Mouse (Mus musculus): ENCODE results near the gene Anks1b. TPM values are rescaled to one million over a fixed set of nuclear protein-coding genes. Genes with fewer than 3 reads are reported as not detected.

The Anks1b gene
- polyA plus RNA-seq, 1 experiment, result 1.3 TPM

DNA sequence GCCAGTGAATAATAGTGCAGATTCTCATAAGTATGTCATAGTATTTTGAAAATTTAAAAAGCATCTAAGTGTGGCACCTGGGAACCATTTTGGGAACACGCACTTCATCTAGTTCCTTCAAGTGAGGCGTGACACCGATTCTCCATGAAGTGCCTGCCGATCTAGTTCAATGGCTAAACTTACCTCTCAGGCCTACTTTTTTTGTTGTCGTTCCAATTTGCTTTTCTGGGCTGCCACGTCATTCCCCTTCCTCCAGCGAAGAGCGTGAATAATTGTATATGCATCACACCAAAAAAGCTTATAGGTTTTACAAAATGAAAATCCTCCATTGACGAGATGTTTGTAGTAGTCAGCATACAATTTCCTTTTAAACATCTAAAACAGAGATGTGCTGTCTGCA, 204.6 kb downstream of the Anks1b start:
- H3K4me3 ChIP-seq (ENCODE audit: insufficient read depth, low read depth, low read length), result no peak overlapping the region
- no peaks in the 10 kb centered on the region for H3K27me3 ChIP-seq (replicated peaks; ENCODE audit: control insufficient read depth, insufficient read depth, low read length)
- no peak overlapping the region for H3K27ac ChIP-seq (ENCODE audit: insufficient read depth, low read depth, low read length)
- H3K4me1 ChIP-seq (ENCODE audit: control insufficient read depth, insufficient read depth, low read length), result no peaks in the 10 kb centered on the region
- no peaks in the 10 kb centered on the region for H3K36me3 ChIP-seq (ENCODE audit: control insufficient read depth, insufficient read depth, low read length)
- no peak for TF ChIP-seq POLR2A (IDR thresholded peaks at IDR 0.05; ENCODE audit: low read depth, low read length)
- TF ChIP-seq CTCF (conservative IDR thresholded peaks at IDR 0.05; ENCODE audit: insufficient read depth, insufficient read length, low read depth, low read length), result no peak
- no peak for DNase-seq
- WGBS, result 88% methylated on average over 9 of the region's 9 CpGs

DNA sequence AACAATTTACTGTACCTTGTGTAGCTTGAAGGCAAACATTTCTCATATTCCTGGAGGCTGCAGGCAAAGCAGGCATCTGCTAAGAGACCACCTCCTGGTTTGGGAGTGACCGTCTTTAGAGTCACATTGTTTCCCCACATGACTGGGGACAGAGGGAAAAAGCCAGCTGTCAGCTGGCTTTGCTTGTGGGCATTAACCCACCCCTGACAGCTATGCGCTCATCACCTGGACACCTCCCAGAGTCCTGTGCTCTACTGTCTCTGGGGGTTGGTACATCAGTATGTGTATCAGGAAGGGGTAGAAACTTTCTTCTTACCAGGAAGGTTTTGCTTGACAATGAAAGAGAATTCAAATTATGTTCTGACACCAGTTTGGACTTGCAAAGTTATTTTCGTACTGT, 207.8 kb downstream of the Anks1b start:
- 57% methylated on average over 3 of the region's 3 CpGs for WGBS
- Histone ChIP-seq H3K27me3 (replicated peaks; ENCODE audit: control insufficient read depth, insufficient read depth, low read length) (no peaks in the 10 kb centered on the region), H3K4me1 (ENCODE audit: control insufficient read depth, insufficient read depth, low read length) (no peaks in the 10 kb centered on the region), H3K27ac (ENCODE audit: insufficient read depth, low read depth, low read length) (no peak overlapping the region), H3K4me3 (ENCODE audit: insufficient read depth, low read depth, low read length) (no peak overlapping the region), H3K36me3 (ENCODE audit: control insufficient read depth, insufficient read depth, low read length) (no peaks in the 10 kb centered on the region)
- TF ChIP-seq CTCF (conservative IDR thresholded peaks at IDR 0.05; ENCODE audit: insufficient read depth, insufficient read length, low read depth, low read length), result no peak
- TF ChIP-seq POLR2A (IDR thresholded peaks at IDR 0.05; ENCODE audit: low read depth, low read length), result no peak
- DNase-seq, result no peak

DNA sequence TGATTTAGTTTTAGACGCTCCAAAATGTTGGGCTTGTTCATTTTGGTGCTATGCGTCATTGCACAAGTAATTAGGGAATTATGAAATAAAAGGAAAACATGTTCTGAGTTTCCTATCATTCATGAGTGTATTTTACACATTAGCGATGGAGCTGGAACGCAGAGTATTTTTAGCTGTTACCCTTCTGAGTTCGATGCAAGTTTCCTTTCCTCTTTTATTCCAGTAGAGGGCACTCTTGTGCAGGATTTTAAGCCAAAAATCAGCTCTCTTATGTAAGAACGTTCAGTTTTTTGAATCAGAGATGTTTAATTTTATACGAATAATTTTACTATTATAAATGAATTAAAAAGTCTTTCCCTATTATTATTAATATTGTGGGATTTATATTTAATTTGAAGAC, 208.3 kb downstream of the Anks1b start:
- Histone ChIP-seq H3K27ac (ENCODE audit: insufficient read depth, low read depth, low read length) (no peak overlapping the region), H3K36me3 (ENCODE audit: control insufficient read depth, insufficient read depth, low read length) (no peaks in the 10 kb centered on the region), H3K4me3 (ENCODE audit: insufficient read depth, low read depth, low read length) (no peak overlapping the region), H3K4me1 (ENCODE audit: control insufficient read depth, insufficient read depth, low read length) (no peaks in the 10 kb centered on the region), H3K27me3 (replicated peaks; ENCODE audit: control insufficient read depth, insufficient read depth, low read length) (no peaks in the 10 kb centered on the region)
- 11% methylated on average over 7 of the region's 7 CpGs for WGBS
- TF ChIP-seq POLR2A (IDR thresholded peaks at IDR 0.05; ENCODE audit: low read depth, low read length) (no peak), CTCF (conservative IDR thresholded peaks at IDR 0.05; ENCODE audit: insufficient read depth, insufficient read length, low read depth, low read length) (peak; percentile 19; the same call in 1 of the 2 replicates)
- DNase-seq, result peak; percentile 13

DNA sequence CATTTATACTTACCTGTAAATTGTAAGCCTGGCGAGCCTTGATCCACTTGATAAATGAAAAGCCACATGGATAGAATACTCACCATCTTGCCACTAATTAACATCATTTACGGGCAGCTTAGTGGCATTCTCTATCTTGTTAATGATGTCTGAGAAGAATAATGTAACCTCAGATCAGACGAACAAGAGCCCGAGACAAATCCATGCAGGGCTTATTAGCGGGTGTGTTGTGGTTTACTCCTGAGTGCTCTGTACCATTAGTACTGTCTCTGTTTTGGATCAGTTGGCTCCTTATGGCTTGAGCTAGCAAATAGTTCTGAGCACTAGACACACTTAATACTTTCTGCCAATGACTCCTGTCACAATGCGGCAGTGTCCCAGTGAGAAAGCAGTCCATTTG, 220.6 kb downstream of the Anks1b start:
- Histone ChIP-seq H3K4me3 (ENCODE audit: insufficient read depth, low read depth, low read length) (no peak overlapping the region), H3K4me1 (ENCODE audit: control insufficient read depth, insufficient read depth, low read length) (no peaks in the 10 kb centered on the region), H3K27me3 (replicated peaks; ENCODE audit: control insufficient read depth, insufficient read depth, low read length) (no peaks in the 10 kb centered on the region), H3K36me3 (ENCODE audit: control insufficient read depth, insufficient read depth, low read length) (no peaks in the 10 kb centered on the region), H3K27ac (ENCODE audit: insufficient read depth, low read depth, low read length) (no peak overlapping the region)
- TF ChIP-seq POLR2A (IDR thresholded peaks at IDR 0.05; ENCODE audit: low read depth, low read length), result no peak
- TF ChIP-seq CTCF (conservative IDR thresholded peaks at IDR 0.05; ENCODE audit: insufficient read depth, insufficient read length, low read depth, low read length), result no peak
- 86% methylated on average over 6 of the region's 6 CpGs for WGBS
- no peak for DNase-seq

DNA sequence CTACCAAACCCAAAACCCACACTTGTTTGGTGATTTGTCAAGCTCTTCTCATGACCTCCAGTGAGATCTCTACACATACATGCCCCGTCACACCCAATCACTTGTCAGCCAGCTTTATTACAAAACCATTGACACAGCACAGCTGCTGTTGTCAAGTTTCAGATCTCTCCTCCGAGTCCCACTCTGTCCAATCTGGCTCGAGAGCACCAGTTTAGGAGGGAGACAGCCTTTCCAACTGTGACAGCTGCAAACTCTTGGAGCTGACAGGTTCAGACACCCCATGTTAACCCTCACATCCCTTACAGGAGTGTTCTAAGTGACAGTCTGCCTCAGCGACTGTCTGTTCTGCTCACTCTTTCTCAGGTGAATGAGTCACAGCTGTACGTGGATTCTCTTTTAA, 239.4 kb downstream of the Anks1b start:
- Histone ChIP-seq H3K4me1 (ENCODE audit: control insufficient read depth, insufficient read depth, low read length) (no peaks in the 10 kb centered on the region), H3K27me3 (replicated peaks; ENCODE audit: control insufficient read depth, insufficient read depth, low read length) (no peaks in the 10 kb centered on the region), H3K4me3 (ENCODE audit: insufficient read depth, low read depth, low read length) (no peak overlapping the region), H3K36me3 (ENCODE audit: control insufficient read depth, insufficient read depth, low read length) (no peaks in the 10 kb centered on the region), H3K27ac (ENCODE audit: insufficient read depth, low read depth, low read length) (no peak overlapping the region)
- WGBS, result 27% methylated on average over 5 of the region's 5 CpGs
- TF ChIP-seq POLR2A (IDR thresholded peaks at IDR 0.05; ENCODE audit: low read depth, low read length), result no peak
- no peak for TF ChIP-seq CTCF (conservative IDR thresholded peaks at IDR 0.05; ENCODE audit: insufficient read depth, insufficient read length, low read depth, low read length)
- no peak for DNase-seq

DNA sequence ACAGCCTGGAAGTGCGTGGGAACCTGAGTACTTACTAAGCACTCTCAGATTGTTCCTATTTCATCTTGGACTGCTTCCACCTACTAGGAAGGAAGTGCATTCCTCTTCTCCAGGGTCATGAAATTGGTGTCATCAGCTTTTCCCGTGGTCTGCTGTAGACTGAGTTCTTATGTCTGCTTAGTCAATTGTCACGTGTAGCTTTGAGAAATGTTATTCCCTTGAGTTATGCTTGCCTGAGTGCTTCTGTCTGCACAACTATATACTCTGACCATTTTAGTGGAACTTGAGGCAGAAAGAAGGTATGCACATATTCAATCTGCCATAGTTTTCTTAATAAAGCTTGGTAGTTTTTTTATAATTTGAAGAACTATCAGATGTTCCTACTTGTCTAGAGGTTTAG, 243.6 kb downstream of the Anks1b start:
- Histone ChIP-seq H3K27ac (ENCODE audit: insufficient read depth, low read depth, low read length) (no peak overlapping the region), H3K27me3 (replicated peaks; ENCODE audit: control insufficient read depth, insufficient read depth, low read length) (no peaks in the 10 kb centered on the region), H3K4me1 (ENCODE audit: control insufficient read depth, insufficient read depth, low read length) (no peaks in the 10 kb centered on the region), H3K36me3 (ENCODE audit: control insufficient read depth, insufficient read depth, low read length) (no peaks in the 10 kb centered on the region), H3K4me3 (ENCODE audit: insufficient read depth, low read depth, low read length) (no peak overlapping the region)
- no peak for TF ChIP-seq POLR2A (IDR thresholded peaks at IDR 0.05; ENCODE audit: low read depth, low read length)
- TF ChIP-seq CTCF (conservative IDR thresholded peaks at IDR 0.05; ENCODE audit: insufficient read depth, insufficient read length, low read depth, low read length), result no peak
- DNase-seq, result no peak
- 58% methylated on average over 3 of the region's 3 CpGs for WGBS

DNA sequence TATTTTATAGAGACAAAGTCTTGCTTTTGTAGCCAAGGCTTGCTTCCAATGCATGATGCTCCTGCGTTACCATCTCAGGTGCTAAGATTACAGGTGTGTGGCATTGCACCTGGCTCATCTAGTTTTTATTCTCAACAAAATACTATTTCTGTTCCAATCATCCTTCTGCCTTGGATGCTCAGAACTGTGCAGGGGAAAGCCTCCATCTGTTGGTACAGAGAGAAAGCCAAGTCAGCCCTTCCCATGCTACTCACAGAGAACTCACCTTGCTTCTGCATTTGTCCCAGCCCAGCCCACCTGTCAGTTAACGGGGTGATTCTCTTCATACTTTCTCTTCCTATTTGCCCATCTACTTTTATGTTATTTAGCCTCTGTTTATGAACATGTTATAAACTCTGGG, 244.5 kb downstream of the Anks1b start:
- TF ChIP-seq POLR2A (IDR thresholded peaks at IDR 0.05; ENCODE audit: low read depth, low read length) (no peak), CTCF (conservative IDR thresholded peaks at IDR 0.05; ENCODE audit: insufficient read depth, insufficient read length, low read depth, low read length) (no peak)
- H3K27me3 ChIP-seq (replicated peaks; ENCODE audit: control insufficient read depth, insufficient read depth, low read length), result no peaks in the 10 kb centered on the region
- H3K27ac ChIP-seq (ENCODE audit: insufficient read depth, low read depth, low read length), result no peak overlapping the region
- H3K4me1 ChIP-seq (ENCODE audit: control insufficient read depth, insufficient read depth, low read length), result no peaks in the 10 kb centered on the region
- no peaks in the 10 kb centered on the region for H3K36me3 ChIP-seq (ENCODE audit: control insufficient read depth, insufficient read depth, low read length)
- DNase-seq, result no peak
- 84% methylated on average over 2 of the region's 2 CpGs for WGBS
- no peak overlapping the region for H3K4me3 ChIP-seq (ENCODE audit: insufficient read depth, low read depth, low read length)

DNA sequence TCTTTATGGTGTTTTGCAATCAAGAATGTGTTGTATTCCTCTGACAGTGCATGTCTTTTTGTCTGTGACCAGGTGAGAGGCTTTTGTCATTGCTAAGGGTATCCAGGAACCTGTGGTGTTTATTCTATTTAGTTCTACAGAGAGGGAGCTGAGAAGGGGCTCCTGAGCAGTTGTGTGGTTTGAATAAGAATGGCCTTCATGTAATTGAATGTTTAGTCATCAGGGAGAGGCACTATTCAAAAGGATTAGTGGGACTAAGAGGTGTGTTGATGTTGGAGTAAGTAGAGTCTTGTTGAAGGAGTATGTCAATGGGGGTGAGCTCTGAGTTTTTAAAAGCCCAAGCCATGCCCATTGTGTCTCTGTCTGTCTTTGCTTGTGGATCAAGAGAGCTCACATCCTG, 264.2 kb downstream of the Anks1b start:
- H3K27ac ChIP-seq (ENCODE audit: insufficient read depth, low read depth, low read length), result no peak overlapping the region
- no peak overlapping the region for H3K4me3 ChIP-seq (ENCODE audit: insufficient read depth, low read depth, low read length)
- TF ChIP-seq CTCF (conservative IDR thresholded peaks at IDR 0.05; ENCODE audit: insufficient read depth, insufficient read length, low read depth, low read length) (no peak), POLR2A (IDR thresholded peaks at IDR 0.05; ENCODE audit: low read depth, low read length) (no peak)
- DNase-seq, result no peak
- H3K4me1 ChIP-seq (ENCODE audit: control insufficient read depth, insufficient read depth, low read length), result no peaks in the 10 kb centered on the region
- H3K36me3 ChIP-seq (ENCODE audit: control insufficient read depth, insufficient read depth, low read length), result no peaks in the 10 kb centered on the region
- H3K27me3 ChIP-seq (replicated peaks; ENCODE audit: control insufficient read depth, insufficient read depth, low read length), result no peaks in the 10 kb centered on the region

Measured in kidney, adult 2 months (tissue).